Mouse (Mus musculus) urinary bladder, adult 2 months (tissue): ENCODE measurements around the gene Sipa1l2. TPM values are rescaled to one million over a fixed set of nuclear protein-coding genes. Genes with fewer than 3 reads are reported as not detected.

ENCODE experiments used
- DNase-seq: peaks from one replicate; pipeline ENCODE4 v3.0.0; 2022; ENCODE audit warnings: low spot score
- polyA plus RNA-seq: library from polyadenylated mRNA; depleted of rRNA; stranded (reverse); fragments of >200 nt; gene quantifications from 2 replicates; pipeline ENCODE4 v1.2.3, GENCODE M21; 2012; rRNA removed

The Sipa1l2 gene
- 16.7 and 20.2 TPM in 2 replicates for polyA plus RNA-seq

DNA sequence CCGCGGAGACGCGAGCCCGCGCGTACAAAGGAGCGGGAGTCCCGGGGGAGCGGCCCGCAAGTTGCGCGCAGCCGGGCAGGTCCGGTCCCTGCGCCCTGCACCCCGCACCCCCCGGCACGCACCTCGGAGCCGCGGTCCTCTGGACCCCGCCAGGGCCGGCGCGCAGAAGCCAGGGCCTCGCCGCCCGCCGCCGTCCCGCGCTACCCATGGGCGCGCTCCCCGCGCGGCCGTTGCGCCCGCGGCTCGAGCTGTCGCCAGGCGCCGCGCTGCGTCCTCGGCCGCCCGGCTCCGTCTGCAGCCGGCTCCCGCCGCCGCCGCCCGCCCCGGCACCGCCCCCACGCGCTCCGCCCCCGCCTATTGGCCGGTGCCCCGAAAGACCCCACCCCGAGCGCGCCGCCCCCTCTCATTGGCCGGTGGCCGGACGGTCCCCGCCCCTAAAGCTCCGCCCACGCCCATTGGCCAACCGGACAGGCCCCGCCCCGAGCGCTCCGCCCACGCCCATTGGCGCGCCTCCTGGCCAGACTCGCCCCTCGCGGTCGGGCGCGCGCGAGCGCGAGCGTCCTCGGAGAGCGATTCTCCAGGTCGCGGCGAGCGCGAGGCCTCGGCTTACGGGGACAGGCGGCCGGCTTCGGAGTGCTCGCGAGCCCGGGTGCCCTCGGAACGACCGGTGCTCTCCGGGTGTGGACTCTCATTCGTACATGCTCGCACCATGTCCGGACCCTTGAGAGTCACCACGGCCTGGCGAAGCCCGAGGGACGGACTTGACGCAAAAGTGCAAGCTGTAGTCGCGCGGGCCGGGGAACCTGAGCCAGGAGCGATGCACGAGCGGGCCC, at the start of gene Sipa1l2:
Sipa1l2 (minus strand) TSS at position 276 of the 833 bp plus-strand sequence.
- peak; percentile 99 for DNase-seq

DNA sequence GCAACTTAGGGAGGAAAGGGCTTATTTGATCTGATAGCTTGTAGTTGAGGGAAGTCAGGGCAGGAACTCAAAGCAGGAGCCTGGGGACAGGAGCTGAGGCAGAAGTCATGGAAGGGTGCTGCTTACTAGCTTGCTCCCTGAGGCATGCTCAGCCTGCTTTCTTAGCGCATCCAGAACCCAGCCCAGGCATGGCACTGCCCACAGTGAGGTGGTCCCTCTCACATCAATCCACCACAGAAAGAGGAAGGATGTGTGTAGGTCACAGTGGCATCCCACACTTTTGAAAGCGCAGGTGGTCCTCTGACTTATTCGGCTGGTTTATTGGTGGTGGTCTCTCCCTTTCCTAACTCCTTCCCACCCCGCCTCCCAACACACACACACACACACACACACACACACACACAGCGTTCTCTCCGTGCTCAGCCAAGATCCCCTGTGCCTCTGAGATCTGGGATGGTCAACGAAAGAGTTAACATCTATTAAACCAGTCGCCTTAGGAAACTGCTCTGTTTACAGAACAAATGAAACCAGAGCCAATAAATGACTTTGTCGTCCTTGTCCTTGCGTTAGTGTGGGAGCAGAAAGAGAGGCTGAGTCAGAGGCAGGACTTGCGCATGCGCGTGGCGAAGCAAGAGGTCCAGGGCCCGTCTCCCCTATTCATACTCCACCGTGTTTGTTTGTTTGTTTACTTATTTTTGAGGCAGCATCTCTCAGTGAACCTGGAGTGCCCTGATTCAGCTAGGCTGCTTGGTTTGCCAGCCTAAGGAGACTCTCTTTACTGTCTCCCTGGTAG, 49.1 kb upstream of the Sipa1l2 start:
- DNase-seq = peak; percentile 38

DNA sequence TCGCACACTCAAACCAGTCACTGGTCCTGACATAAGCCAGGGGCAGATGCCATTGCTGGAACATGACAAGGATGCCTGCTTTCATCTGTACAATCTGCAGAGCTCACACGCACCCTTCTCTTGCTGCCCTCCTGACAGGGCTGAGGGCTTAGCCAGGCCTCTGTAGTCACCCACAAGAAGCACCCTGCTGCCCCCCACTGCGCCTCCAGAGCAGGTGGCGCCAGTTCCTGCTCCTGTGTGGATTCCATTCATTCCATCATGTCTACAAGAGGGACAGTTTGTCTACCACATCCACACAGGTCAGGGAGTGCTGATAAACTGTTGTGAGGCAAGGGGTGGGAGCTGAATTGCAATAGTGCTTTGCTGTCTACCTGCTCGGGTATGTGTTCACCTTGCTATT, 47.3 kb upstream of the Sipa1l2 start:
- DNase-seq = no peak

DNA sequence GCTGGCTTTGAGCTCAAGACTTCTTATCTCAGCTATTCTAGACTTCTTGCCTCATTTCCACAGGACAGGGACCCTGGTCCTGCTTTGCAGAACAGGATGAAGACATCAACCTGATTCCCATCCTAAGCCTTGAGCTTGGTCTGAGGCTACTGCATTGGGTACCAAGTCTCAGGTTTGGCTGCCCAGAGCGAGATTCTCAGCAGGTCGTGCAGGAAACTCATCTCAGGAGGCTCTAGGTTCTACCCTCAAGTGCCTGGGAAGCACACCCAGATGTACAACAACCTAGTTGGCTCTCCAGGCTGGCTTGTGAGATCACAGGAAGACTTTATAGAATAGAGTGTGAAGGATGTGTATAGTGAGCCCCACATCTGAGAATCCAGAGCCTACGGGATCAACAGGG, 46.4 kb upstream of the Sipa1l2 start:
- DNase-seq = no peak

DNA sequence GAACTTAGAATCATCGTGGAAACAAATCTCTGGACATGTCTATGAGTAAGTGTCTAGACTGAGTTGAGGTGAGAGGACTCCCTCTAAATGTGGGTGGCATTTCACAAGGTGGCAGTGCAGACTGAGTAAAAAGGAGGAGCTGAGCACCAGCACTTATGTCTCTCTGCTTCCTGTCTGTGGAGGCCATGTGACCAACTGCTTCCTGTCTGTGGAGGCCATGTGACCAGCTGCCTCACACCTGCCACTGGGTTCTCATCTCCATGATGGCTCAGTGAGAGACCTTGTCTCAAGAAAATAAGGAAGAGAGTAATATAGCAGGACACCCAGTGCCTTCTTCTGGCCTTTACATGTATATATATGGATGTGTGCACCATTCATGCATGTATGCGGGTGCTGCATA, 43.9 kb upstream of the Sipa1l2 start:
- no peak for DNase-seq

DNA sequence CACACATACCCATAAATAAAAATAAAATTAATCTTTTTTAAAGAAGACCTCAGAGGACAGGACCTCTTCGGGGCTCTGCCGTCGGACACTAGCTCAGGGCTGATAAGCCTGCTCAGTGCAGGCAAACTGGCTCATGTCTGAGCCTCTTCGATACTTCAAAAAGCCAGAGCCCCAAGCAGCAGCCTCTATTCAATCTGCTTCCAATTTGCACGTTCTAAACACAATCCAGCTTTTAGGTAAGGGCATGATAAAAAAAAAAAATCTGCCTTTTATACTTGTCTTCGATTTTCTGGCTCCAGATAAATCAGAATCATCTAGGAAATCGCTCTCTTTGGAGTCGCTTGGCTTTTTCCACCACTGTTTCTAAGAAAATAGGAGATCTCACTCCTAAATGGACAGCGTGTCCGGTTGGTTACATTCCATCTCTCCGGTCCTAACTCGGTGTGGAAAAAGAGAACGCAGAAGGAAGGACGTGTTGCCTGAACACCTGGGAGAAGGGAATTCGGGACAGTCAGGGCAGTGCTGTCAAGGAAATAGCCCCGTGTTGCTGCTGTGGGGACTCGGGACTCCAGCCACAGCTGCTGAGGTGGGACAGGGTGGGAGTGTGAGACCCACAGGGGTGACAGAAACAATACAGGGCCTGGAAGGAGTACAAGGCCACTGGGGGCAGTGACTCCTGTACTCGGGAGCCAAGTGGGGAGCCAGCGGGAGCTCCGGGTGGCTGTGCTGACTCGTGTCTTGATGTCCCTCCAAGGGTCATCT, 42.4 kb upstream of the Sipa1l2 start:
- DNase-seq = no peak

DNA sequence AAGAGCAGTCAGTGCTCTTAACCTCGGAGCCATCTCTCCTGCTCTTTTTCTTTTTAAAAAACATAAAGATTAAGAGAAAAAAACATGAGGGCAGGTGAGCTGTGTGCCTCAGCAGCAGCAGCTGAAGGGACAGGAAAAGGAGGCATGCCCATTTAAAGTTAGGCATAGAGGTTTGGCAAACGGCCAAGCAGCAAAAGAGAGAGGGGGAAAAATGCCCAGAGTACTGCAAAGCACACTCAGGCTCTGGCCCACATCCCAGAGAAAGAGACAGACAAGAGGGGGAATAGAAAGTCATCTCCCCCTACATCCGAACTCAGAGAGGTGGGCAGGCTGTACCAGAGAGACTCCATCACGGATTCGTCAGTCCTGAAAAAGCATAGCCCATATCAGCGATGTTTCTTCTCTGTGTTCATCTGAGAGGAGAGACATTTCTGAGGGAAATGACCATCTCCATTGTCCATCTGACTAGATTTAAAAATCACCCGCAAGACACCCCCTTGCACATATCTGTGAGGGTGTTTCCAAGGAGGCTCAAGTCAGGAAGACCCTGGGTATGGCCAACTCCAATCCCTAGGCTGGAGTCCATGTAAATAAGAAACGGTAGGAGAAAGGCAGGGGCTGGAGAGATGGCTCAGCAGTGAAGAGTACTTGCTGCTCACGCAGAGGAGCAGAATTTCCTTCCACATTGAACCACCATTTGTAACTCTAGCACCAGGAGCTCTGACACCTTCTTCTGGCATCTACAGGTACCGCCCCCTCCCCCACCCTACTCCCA, 41.6 kb upstream of the Sipa1l2 start:
- DNase-seq = no peak

DNA sequence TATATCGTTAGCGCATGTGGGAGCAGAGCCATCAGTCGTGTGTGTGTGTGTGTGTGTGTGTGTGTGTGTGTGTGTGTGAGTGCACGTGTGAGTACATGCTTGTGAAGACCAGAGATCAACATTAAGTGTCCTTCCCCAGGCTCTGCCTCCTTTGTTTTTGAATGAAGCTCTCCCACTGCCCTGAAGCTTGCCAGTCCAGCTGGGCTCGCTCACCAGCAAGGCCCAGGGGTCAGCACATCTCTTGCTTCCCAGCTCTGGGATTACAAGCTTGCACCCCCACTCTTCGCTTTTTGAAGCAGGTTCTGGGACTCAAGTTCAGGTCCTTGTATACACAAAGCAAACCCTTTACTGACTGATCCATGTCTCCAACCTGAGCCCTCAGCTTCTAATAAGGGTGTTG, 40.1 kb upstream of the Sipa1l2 start:
- DNase-seq = no peak

DNA sequence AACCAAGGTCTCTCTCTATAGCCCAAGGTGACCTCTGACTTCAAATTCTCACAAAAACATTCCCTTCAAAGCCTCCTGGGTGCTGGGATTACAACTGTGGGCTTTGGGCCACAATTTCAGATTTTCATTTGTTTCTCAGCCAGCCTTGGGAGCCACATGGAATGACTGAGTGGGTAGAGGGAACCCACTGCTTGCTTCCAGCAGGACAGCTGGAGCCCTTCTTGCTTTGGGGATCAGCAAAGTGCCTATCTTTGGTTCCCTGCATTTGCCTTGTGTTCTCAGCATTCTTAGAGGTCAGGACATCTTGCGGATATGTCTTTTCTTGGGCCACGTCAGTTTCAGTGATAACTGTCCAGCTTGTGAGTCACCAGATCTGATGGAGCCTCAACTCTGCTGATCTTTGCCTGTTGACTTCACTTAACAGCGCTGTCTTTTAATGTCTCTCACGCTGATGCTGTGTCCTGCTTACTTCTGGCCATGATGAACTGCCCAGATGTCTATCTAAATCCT, 38.2 kb upstream of the Sipa1l2 start:
- no peak for DNase-seq

DNA sequence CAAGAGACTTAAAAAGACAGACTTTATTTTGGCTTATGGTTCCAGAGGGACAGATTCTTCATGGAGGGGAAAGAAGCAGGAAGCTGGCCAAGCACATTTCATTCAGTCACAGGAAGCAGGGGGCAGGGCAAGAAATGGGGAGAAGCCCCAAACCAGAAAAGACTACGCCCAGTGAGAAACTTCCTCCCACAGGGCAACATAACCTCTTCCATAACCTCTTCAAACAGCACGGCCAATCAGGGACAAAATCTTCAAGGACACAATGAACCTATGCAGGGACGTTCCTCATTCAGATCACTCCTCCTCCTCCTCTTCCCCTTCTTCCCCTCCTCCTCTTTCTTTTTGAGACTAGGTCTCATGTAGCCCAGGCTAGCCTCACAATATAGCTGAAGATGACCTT, 37.3 kb upstream of the Sipa1l2 start:
- DNase-seq = no peak

DNA sequence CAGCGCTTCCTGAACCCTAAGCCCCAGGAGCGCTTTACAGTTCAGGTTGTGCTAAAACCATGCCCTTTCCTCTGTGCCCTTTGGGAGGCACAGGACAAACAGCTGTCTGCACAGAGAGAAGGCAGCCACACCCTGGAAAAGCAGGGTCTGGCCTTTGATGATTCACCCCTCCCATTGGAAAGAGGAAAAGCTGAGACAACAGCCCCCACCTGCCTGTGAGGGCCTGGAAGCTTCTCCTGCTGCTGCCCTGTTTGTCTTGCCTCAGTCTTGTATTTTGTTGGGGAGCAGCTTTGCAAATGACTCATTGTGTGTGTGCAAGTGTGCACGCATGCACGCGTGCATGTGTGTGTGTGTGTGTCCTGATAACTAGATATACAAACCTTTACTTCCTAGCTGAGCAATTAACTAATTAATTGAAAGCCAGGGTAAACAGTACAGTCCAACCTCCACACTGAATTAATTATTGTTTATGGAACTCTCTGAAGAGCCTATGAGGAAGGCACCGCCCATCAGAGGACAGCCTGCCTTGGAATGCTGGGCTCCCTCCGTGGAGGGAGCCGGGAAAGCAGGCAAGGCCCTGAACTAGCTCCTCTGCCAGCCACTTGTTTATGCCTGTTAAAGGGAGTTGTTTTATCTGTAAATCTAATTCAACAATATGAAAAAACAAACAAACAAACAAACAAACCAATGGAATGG, 35.4 kb upstream of the Sipa1l2 start:
- DNase-seq = no peak

DNA sequence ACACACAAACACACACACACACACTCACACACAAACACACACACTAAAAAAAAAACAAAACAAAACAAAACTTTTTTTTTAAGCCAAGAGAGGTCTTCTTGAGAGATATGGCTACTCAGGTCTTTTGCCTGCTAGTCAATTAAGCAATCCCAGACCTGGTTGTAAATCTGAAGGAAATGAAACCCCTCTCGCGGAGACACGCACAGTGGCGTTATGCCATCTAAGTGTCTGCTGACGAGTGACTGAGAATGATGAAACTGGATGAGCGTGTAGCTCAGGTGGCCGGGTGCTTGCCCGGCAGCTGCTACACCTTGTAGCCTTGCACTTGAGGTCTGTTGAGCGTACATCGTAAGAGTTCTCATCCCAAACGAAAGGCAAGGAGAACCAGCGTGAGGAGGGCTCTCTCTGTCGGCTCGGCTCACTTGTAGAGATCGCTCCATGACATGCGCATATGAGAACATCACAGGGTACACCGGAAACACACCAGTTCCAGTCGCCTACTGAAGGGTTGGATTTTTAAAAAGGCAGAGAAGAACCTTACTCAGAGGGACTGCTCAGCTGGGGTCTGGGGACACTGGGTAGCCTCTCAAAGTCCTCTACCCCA, 34.7 kb upstream of the Sipa1l2 start:
- DNase-seq = no peak

DNA sequence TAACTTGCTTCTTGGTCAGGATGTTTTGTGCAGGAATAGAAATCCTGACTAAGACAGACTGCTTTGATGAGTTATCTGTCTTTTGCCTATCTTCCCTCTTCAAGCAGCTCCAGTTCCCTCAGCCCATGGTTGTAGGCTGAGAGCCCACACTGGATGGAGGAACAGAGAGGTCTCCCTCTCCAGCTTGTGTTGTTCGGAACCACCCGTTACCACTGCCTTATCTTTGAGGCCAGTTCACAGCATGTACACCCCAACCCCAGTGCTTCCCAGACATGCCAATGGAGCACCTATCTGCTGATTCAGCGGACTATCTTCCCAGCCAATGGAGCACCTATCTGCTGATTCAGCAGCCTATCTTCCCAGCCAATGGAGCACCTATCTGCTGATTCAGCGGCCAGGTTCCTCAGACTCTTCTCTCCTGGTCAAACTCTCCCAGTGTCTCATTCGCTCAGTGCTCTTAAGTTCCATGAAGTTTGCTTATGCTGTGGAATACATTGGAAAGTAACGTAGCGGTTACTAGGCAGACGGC, 33.8 kb upstream of the Sipa1l2 start:
- DNase-seq = no peak

DNA sequence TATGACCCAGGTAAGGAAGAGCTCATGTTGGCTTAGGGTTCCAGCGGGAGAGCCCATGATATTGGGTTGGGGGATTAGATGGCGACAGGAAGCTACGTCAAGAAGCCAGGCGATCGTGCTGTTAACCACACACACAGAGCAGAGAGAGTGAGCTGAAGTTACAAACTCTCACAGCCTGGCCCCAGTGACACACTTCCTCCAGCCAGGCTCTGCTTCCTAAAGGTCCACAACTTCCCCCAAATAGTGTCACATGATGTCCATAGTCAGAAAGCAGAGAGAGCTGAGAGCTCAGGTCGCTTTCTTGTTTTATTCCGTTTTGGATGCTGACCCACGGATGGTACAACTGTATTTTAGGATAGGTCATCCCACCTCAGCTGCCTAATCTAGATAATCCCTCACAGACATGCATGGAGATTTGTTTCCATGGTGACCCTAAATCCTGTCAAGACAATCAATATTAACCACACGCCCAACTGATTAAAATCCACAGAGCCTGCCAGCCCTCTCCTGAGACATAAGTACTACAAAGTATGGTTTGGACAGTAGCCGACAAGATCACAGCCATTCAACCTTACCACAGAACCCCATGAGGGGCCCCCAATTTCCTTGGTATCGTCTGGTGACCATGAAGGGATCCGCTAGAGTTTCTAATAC, 30.6 kb upstream of the Sipa1l2 start:
- no peak for DNase-seq

DNA sequence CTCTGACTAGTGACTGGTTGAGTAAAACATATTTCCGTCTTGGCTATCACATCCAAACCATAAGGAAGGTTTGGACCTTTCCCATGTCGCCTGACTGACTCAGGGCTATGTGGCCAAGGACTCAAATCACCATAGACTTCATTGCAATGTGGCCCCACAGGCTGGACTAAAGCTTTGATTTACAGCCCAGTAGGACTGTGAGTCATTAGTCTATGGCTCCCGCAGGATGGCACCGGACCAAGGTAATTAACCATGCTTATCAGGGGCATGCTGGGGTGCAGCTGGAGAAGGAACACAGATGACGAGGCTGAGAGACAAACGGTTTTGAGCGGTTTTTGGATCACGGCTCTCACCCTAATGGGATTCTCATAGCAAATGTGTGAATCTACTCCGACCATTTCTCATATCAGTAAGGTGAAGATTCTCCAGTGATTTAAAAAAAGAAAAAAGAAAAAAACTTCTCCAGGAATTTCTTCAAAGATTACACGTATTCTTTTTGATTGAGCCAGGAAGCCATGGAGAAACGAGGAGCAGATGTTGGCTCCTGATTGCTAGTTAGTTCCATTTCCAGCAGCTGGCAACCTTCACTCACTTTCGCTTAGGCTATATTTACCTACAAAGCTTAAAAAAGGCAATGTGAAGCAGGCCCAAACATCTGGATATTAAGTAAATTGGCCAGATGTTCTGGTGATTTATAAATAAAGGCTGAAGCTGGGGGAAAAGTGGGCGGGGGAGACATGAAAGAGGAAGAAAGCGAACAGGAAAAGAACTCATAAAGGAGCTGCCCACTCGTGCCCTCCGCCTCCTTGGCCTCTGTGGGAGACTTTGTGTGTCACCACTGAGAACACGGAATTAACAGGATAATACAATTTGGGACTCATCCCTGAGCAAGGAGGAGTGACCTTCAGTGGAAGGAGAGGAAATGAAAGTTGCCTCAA, 26.2 kb upstream of the Sipa1l2 start:
- peak; percentile 34 for DNase-seq

DNA sequence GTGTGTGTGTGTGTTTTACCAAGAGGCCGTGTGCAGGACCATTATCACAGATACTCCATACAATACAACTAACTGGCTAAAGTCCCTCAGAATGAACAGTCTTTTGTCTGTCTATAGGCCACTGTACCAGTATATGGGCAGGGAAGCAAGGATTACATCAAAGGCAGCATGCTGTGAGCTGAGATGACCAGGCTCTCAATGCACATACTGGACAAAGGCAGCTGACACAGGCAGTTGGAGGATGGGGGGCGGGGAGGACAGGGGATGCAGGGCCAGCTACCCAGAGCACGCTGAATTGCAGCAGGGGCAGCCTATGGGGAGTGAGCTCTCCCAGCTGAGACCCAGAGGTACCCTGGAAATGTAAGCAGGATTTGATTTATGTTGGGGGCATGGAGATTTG, 20.8 kb upstream of the Sipa1l2 start:
- DNase-seq = no peak

DNA sequence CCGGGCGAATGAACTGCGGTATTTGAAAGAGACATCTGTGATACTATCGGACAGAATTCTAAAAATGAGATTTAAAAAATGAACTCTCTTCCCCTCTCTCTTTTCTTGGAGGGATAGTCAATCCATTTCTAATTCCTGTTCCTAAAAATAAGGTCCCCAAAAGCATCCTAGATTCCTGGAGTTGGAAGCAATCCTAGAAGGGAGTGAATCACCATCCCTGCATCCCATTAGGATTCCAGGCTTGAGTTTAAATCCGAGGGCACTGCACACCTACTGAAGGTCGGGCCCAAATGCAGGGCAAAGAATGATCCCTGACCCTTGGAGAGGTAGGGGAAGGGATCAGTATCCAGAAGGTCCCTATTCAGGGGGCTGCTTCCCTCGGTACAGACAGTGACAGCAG, 17.0 kb upstream of the Sipa1l2 start:
- DNase-seq = no peak

DNA sequence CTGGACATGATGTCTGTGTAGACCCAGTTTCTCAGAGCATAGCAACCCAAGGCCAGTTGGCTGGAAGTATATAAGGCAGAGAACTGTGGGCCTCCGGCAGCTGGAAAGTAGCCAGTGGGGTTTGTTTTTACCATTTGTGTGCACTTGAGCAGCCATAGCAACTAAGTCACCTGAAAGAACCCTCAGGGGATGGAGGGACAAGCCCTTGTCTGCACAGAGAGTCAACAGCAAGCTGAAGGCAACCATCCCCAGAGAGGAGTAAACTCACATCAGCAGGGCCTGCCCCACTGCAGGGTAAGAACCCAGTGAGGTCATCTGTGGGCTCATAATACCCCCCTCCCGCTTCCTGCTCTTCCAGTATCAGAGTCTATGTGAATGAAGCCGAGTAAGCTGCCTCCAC, 14.7 kb upstream of the Sipa1l2 start:
- no peak for DNase-seq
